Mouse (Mus musculus) ovary, postnatal 14 days (tissue): ENCODE results near the gene Cpne5.
"Not testable (repeated sequence)": the region's sequence is repeated elsewhere in the genome, so short reads cannot be mapped to it uniquely, and the experiment has no call there.

Experiments
- DNase-seq: peaks from one replicate; pipeline ENCODE4 v3.0.0; 2022; ENCODE audit warnings: low spot score

The Cpne5 gene

DNA sequence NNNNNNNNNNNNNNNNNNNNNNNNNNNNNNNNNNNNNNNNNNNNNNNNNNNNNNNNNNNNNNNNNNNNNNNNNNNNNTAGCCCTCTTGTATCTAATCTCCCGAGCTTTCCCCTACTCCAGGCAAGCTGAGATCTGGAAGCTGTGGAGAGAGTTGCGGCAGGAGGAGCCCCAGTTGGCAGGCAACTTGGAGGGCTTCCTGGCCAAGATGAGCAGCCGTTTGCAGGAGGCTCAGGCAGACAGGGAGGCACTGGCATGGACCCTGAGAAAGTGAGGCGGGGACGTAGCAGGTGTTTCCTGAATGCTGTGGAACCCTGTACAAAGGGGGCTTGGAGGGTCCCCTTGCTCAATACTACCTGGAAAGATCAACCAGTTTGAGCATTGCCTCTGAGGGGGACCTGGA, 102.9 kb downstream of the Cpne5 start:
- DNase-seq: no peak

DNA sequence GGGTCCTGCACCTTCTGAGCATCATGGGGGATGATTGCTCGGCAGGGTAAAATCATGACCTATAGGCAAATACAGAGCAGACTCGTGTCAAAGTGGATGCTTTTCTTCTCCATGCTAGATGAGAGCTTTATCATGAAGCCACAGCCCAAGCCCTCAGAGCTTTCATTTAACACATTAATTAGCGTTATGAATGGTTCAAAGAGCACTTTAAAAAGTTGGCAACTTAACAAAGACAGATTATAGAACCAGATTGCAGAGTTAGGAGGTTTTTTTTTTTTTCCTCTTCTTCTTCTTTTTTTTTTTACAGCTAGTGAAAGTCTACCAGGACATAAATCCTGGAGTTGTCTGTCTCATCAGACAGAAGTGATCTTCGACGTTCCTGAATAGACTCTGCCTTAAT, 108.6 kb downstream of the Cpne5 start:
- DNase-seq: no peak

DNA sequence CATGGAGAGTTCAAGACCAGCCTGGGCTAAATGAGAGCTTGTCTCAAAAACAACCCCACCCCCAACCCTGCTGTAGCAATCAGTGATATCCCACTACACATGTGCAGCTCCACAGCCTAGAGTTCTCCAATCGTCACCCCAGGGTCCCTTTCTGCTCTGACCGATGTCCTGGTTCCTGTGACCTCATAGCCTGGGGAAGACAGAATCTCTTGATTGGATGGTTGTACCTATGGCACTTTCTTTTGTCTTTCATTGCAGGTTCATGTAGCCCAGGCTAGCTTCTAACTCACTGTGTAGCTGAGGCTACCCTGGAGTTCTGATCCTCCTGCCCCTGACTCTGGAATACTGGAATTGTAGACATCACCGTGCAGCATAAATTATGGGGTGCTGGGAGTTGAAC, 111.4 kb downstream of the Cpne5 start:
- DNase-seq: no peak

GRCm38 (mm10) chr17:29123578-29124174, 114.3 kb downstream of the Cpne5 start:
- no peak for DNase-seq

- DNase-seq: no peak
Measured at GRCm38 (mm10) chr17:29122817-29123216, 115.2 kb downstream of the Cpne5 start.

- DNase-seq: no peak
Measured at GRCm38 (mm10) chr17:29120666-29121065, 117.3 kb downstream of the Cpne5 start.

DNA sequence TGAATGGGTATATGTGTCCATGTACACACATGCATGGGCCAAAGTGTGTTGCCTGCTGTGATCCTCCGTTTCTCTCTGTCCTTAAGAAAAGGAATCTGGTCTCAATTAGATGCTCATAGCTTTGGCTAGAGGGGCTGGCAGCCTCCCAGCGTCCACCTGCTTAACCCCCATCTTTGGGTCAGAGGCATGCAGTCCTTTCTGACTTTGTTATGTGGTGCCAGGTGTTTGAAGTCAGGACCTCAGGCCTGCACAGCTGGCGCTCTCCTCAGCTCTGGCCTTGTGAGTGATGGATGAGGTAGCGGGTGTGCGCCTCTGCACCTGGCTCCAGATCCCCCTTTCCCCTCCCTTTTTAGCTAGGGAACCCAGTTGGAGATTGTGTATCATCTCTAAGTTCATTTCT, 119.9 kb downstream of the Cpne5 start:
- DNase-seq: no peak

GRCm38 (mm10) chr17:29117006-29117648, 120.8 kb downstream of the Cpne5 start:
- DNase-seq: no peak

- no peak for DNase-seq
Measured at GRCm38 (mm10) chr17:29116023-29116422, 121.9 kb downstream of the Cpne5 start.

- no peak for DNase-seq
Measured at GRCm38 (mm10) chr17:29113591-29114352, 124.2 kb downstream of the Cpne5 start, which contains the start of gene Rab44. TSS of gene Rab44 (plus strand) at chr17:29114145.

- no peak for DNase-seq
Measured at GRCm38 (mm10) chr17:29111332-29111731, 126.6 kb downstream of the Cpne5 start.

GRCm38 (mm10) chr17:29110356-29110755, 127.6 kb downstream of the Cpne5 start:
- not testable (repeated sequence) for DNase-seq
